Mouse (Mus musculus): Measurements from ENCODE around the gene Actr2. TPM values are rescaled to one million over a fixed set of nuclear protein-coding genes. Genes with fewer than 3 reads are reported as not detected.
A peak's percentile ranks its signal among the peaks of the same experiment; 100 is the strongest.
"Not testable (repeated sequence)": the region's sequence is repeated elsewhere in the genome, so short reads cannot be mapped to it uniquely, and the experiment has no call there.

Gene Actr2
- polyA plus RNA-seq (2016; fragmentation: Nextera tagmentation; extraction: Ambion mirVana), result 104 and 111 TPM in 2 replicates

DNA sequence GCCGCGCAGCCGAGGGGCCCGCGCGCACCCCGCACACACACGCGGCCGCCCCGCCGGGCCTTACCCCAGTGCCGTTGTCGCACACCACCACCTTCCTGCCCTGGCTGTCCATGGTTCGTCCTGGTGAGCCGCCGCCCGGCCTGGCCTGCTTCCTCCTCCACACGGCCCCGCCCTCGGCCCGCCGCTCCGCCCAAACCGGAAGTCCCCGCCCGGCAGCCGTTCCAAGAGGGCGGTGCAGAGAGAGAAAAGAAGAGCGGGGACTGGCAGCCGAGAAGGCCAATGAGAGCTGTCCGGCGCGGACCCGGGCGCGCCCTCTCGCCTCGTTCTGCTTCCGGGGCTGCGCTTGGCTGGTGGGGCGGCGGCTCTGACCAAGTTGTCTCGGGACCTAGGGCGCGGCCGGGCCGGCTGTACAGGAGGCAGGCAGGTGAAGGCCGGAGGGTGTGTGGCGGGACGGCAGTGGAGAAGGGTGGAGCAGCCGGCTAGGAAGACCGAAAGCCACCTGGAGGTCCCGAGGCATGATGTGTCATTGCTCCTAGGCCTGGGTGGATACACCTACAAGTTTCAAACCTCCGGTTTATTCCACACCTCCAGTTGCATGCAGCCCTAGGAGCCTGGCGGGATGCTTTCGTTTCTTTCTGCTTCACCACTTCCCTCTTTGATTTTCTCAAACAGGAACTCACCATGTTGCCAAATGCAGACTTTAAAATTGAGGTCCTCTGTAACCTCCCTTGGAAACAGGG is at the start of gene Actr2:
Gene Actr2 (minus strand): TSS at position 173 of the 740 bp plus-strand sequence.
- peak; percentile 99 for ATAC-seq (ENCODE audit: insufficient number of reproducible peaks, insufficient read depth, low FRiP score, low TSS enrichment, low read depth)
- Histone ChIP-seq H3K4me2 (peak within 1 kb of the TSS; percentile 74), H3K9ac (replicated peaks) (peak within 1 kb of the TSS; percentile 83), H3K36me3 (peaks cover 4% of the 10 kb centered on the region; the same call in 1 of the 2 replicates), H3K27me3 (no peaks in the 10 kb centered on the region), H3K9me3 (no peaks in the 10 kb centered on the region), H3K4me3 (replicated peaks) (peak within 1 kb of the TSS; percentile 80), H3K4me1 (replicated peaks) (peaks cover 14% of the 10 kb centered on the region), H3K27ac (peak within 1 kb of the TSS; percentile 91)
- WGBS, result under 1% methylated on average over 52 of the region's 57 CpGs

DNA sequence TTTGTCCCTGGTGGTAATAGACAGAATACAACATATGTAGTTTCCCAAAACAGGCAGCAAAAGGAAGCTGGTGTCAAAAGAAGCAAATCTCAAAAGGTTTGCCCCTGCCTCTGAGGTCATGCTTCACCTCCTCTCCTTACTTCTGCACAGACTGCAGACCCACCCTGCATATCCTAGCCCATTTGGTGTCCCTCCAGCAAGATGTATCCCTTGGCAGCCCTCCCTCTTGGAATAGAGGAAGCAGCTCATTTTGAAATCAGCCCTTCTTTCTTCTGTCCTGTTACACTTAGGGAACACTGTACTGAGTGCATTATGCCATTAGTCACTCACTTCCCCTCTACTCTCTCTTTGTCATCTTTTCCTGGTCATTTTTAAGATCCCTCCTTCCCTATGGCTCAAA is 46.2 kb upstream of the Actr2 start:
- Histone ChIP-seq H3K9me3 (0 out of 2 replicates have a peak, but pooled peaks cover 5% of the 10 kb centered on the region), H3K27me3 (no peaks in the 10 kb centered on the region), H3K9ac (replicated peaks) (no peak overlapping the region), H3K27ac (no peak overlapping the region), H3K4me1 (replicated peaks) (no peaks in the 10 kb centered on the region), H3K4me2 (no peak overlapping the region), H3K36me3 (no peaks in the 10 kb centered on the region), H3K4me3 (replicated peaks) (no peak overlapping the region)
- no peak for ATAC-seq (ENCODE audit: insufficient number of reproducible peaks, insufficient read depth, low FRiP score, low TSS enrichment, low read depth)

DNA sequence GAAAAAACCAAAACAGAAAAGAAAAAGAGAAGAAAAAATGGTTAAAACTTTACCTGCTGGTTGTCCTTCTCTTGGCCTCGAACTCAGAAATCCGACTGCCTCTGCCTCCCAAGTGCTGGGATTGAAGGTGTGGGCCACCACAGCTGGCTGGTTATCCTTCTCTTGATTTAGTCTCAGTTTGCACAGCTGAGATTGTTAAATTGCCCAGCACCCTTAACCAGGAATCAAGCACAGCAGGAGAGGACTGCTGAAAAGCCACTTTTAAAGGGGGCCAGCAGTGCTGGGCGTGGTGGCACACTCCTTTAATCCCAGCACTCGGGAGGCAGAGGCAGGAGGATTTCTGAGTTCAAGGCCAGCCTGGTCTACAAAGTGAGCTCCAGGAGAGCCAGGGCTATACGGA is 40.8 kb upstream of the Actr2 start:
- H3K27me3 ChIP-seq; H3K9me3 ChIP-seq; H3K4me1 ChIP-seq (replicated peaks); H3K4me3 ChIP-seq (replicated peaks); ATAC-seq (ENCODE audit: insufficient number of reproducible peaks, insufficient read depth, low FRiP score, low TSS enrichment, low read depth); H3K27ac ChIP-seq; H3K9ac ChIP-seq (replicated peaks); H3K36me3 ChIP-seq; H3K4me2 ChIP-seq: not testable (repeated sequence)
- 88% methylated on average over 5 of the region's 5 CpGs for WGBS

DNA sequence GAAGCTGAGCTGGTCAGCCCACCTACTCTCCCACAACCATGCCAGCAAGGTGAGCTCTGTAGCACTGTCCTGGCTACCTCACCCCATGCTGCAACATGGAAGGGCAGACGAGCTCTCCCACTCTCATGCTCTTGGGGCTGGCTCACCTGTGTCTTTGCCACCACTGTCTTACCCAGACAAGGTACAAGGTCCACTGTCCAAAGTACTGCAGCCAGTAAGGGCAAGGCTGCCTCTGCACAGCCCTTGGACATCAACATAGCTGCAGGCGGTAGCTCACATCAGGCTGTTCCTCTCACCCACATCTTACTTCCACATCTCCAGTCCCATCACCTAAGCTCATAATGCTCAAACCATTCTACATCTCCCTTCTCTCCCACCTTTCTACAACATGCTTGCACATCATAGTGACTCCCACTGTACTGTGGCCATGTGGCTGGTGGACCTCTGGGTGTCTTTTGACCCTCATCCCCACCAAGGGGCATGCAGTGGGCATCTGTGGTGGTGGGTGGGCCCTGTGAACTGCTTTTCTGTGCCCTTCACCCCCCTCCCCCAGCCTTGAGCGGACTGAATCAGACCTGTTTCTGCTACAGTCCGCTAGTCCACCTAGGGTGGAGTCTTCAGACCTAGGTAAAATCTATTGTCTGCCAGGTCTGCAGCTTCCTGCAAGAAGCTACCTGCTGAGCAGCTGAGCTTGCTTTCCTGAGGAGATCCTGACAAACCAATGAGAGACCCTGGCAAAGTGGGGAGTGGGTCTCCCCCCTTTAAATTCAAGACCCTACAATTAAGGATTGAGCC is 39.6 kb upstream of the Actr2 start:
- Histone ChIP-seq H3K36me3 (no peaks in the 10 kb centered on the region), H3K9ac (replicated peaks) (no peak overlapping the region), H3K9me3 (no peaks in the 10 kb centered on the region), H3K4me2 (no peak overlapping the region), H3K4me3 (replicated peaks) (no peak overlapping the region), H3K27ac (no peak overlapping the region), H3K27me3 (no peaks in the 10 kb centered on the region), H3K4me1 (replicated peaks) (no peaks in the 10 kb centered on the region)
- WGBS, result 82% methylated on average over 4 of the region's 4 CpGs
- ATAC-seq (ENCODE audit: insufficient number of reproducible peaks, insufficient read depth, low FRiP score, low TSS enrichment, low read depth), result no peak

DNA sequence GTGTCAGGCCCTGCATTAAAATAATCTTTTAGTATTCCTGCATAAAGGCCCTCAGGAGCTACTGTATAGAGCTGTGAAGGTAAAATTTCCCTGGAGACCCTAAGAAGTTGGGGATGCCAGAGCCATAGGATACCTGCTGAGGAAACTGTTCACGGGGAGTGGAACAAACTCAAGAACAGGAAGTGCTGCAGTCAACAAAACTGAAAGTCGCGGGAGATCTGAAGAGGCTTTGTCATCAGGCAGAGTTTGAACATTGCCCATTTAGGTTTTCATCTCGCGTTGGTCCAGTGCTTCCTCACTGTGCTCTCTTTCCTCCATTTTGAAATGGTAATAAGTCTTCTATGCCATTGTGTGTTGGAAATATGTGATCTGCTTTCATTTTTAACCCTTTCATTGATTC is 38.6 kb upstream of the Actr2 start:
- no peak for ATAC-seq (ENCODE audit: insufficient number of reproducible peaks, insufficient read depth, low FRiP score, low TSS enrichment, low read depth)
- 92% methylated on average over 5 of the region's 5 CpGs for WGBS

DNA sequence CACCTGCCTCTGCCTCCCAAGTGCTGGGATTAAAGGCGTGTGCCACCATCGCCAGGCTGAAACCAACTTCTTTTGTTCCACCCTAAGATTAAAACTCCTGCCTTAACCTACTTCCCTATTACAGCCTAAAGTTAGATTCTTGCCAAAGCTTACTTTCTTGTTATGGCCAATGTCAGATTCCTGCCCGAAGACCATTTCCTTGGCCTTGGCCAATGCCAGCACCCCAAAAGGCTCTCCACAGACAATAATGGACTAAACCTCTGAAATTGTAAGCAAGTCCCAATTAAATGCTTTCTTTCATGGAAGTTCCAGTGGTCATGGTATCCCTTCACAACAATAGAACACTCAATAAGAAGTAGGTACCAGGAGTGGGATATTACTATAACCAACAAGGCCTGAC is 37.2 kb upstream of the Actr2 start:
- ATAC-seq (ENCODE audit: insufficient number of reproducible peaks, insufficient read depth, low FRiP score, low TSS enrichment, low read depth), result no peak
- no peak overlapping the region for H3K27ac ChIP-seq
- no peaks in the 10 kb centered on the region for H3K9me3 ChIP-seq

More for the DNA sequence above, 38.6 kb upstream of the Actr2 start:
- Histone ChIP-seq H3K4me1 (replicated peaks) (no peaks in the 10 kb centered on the region), H3K27ac (no peak overlapping the region), H3K9ac (replicated peaks) (no peak overlapping the region), H3K4me3 (replicated peaks) (no peak overlapping the region), H3K9me3 (no peaks in the 10 kb centered on the region), H3K27me3 (no peaks in the 10 kb centered on the region), H3K4me2 (no peak overlapping the region), H3K36me3 (no peaks in the 10 kb centered on the region)

DNA sequence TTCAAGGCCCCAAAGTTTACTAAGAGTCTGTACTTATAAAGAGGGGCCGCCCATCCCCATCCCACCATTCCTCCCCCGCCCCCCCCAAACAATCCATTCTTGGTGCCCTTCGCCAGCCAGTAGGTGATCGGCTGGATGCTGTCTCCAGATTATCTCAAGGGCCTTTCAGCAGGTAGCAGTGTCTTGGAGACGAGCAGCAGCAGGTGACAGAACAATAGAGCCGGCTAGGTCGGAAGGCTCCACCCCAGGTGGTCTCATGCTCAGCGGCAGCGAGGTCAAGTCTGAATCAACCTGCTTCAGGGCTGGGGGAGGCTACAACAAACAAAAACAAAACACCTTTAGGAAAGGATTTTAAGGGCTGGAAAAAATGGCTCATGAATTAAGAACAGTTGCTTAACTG is 32.7 kb upstream of the Actr2 start:
- no peaks in the 10 kb centered on the region for H3K36me3 ChIP-seq
- WGBS, result 35% methylated on average over 9 of the region's 9 CpGs
- H3K9me3 ChIP-seq, result no peaks in the 10 kb centered on the region
- no peak overlapping the region for H3K27ac ChIP-seq
- ATAC-seq (ENCODE audit: insufficient number of reproducible peaks, insufficient read depth, low FRiP score, low TSS enrichment, low read depth), result no peak
- no peaks in the 10 kb centered on the region for H3K27me3 ChIP-seq
- H3K4me3 ChIP-seq (replicated peaks), result no peak overlapping the region
- no peak overlapping the region for H3K9ac ChIP-seq (replicated peaks)
- H3K4me1 ChIP-seq (replicated peaks), result no peaks in the 10 kb centered on the region
- H3K4me2 ChIP-seq, result no peak overlapping the region

More for the DNA sequence above, 37.2 kb upstream of the Actr2 start:
- Histone ChIP-seq H3K4me2 (no peak overlapping the region), H3K4me3 (replicated peaks) (no peak overlapping the region), H3K36me3 (no peaks in the 10 kb centered on the region), H3K4me1 (replicated peaks) (no peaks in the 10 kb centered on the region), H3K9ac (replicated peaks) (no peak overlapping the region), H3K27me3 (no peaks in the 10 kb centered on the region)
- WGBS, result 93% methylated on average over 3 of the region's 3 CpGs

DNA sequence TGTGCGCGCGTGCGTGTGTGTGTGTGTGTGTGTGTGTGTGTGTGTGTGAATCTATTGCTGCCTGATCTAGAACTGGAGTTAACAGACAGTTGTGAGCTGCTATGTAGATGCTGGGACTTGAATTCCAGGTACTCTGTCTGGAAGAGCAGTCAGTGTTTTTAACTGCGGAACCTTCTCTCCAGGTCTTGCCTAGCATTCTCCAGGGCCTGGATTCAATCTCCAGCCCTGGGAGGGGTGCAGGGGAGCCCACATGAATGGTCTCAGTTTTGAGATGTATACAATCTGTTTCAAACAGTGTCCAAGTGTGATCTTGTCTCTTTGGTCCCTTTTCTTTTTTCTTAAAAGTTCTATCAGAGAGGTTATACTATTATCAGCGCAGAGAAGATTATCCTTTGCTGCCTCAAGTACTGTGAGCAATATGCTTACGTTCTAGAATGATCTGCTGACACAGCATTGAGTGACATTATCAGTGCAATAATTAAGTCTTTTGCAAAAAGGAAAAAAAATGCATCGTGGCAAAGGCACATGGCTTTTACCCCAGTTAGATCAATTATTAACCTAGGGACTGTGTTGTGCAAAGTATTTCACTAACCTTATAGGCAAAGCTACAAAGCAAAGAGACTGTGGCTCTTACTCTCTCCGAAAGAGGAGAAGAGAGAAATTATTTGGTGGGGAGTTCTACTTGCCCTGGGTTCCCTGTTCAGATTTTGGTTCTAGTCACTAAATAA is 32.0 kb upstream of the Actr2 start:
- no peak for ATAC-seq (ENCODE audit: insufficient number of reproducible peaks, insufficient read depth, low FRiP score, low TSS enrichment, low read depth)
- no peak overlapping the region for H3K4me3 ChIP-seq (replicated peaks)
- 90% methylated on average over 9 of the region's 9 CpGs for WGBS

DNA sequence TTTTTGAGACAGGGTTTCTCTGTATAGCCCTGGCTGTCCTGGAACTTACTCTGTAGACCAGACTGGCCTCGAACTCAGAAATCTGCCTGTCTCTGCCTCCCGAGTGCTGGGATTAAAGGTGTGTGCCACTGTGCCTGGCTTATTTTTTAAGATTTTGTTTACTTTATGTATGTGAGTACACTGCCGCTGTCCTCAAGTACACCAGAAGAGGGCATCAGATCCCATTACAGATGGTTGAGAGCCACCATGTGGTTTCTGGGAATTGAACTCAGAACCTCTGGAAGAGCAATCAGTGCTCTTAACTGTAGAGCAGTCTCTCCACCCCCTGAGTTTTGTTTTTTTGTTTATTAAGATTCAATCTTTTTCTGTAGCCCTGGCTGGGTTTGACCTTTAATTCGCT is 31.0 kb upstream of the Actr2 start:
- H3K4me3 ChIP-seq (replicated peaks); H3K36me3 ChIP-seq; H3K27ac ChIP-seq; ATAC-seq (ENCODE audit: insufficient number of reproducible peaks, insufficient read depth, low FRiP score, low TSS enrichment, low read depth); H3K4me1 ChIP-seq (replicated peaks); H3K27me3 ChIP-seq; H3K9me3 ChIP-seq; H3K9ac ChIP-seq (replicated peaks); H3K4me2 ChIP-seq: not testable (repeated sequence)
- 93% methylated on average over 4 of the region's 4 CpGs for WGBS

More for the DNA sequence above, 32.0 kb upstream of the Actr2 start:
- H3K27ac ChIP-seq, result no peak overlapping the region
- H3K27me3 ChIP-seq, result no peaks in the 10 kb centered on the region
- H3K36me3 ChIP-seq, result no peaks in the 10 kb centered on the region
- no peak overlapping the region for H3K9ac ChIP-seq (replicated peaks)
- H3K9me3 ChIP-seq, result no peaks in the 10 kb centered on the region
- H3K4me2 ChIP-seq, result no peak overlapping the region
- H3K4me1 ChIP-seq (replicated peaks), result no peaks in the 10 kb centered on the region

DNA sequence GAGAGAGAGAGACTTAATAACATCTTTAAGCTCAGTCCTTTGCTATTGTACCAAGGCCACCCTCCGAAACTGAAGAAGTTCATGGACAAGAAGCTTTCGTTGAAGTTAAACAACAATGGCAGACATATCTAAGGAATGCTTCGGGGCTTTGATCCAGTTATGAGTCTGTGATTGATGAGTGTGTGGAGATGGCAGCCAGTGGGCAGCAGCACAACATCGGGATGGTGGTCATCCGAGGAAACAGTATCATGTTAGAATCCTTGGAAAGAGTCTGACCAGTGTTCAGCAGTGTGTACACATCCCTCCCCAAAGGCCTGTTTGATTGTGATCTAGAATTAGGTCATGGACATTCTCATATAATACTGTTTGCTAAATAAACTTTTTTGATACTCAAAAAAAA is 29.8 kb upstream of the Actr2 start:
- Histone ChIP-seq H3K27me3 (no peaks in the 10 kb centered on the region), H3K27ac (no peak overlapping the region), H3K4me2 (no peak overlapping the region), H3K9ac (replicated peaks) (no peak overlapping the region), H3K4me1 (replicated peaks) (no peaks in the 10 kb centered on the region), H3K4me3 (replicated peaks) (no peak overlapping the region), H3K9me3 (no peaks in the 10 kb centered on the region), H3K36me3 (no peaks in the 10 kb centered on the region)
- WGBS, result 89% methylated on average over 5 of the region's 5 CpGs
- ATAC-seq (ENCODE audit: insufficient number of reproducible peaks, insufficient read depth, low FRiP score, low TSS enrichment, low read depth), result no peak

DNA sequence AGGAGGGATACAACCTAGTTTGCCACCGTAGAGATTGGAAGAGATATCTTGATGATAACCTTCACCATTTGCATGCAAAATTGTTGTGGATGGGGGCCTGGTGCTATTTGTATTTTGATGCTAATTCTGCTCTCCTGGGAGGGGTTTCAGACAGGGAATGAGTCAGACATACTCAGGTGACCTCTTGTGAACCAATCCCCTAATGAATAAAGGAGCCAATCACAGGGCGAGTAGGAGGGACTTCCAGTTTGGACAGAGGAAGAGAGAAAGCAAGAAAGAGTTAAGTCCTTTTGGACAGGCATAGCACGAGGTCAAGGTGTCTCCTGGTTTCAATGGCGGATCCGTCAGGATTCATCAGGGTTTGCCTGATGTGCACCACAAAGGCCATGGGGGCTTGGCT is 27.6 kb upstream of the Actr2 start:
- Histone ChIP-seq H3K4me2 (no peak overlapping the region), H3K4me3 (replicated peaks) (no peak overlapping the region), H3K9ac (replicated peaks) (no peak overlapping the region), H3K4me1 (replicated peaks) (no peaks in the 10 kb centered on the region), H3K27me3 (no peaks in the 10 kb centered on the region), H3K9me3 (no peaks in the 10 kb centered on the region), H3K36me3 (no peaks in the 10 kb centered on the region), H3K27ac (no peak overlapping the region)
- WGBS, result 90% methylated on average over 5 of the region's 5 CpGs
- ATAC-seq (ENCODE audit: insufficient number of reproducible peaks, insufficient read depth, low FRiP score, low TSS enrichment, low read depth), result no peak
